Comparison of ENCODE assay signal across 23 mouse cellular contexts in genomic region chr5:15961866-15962265, GRCm38 (mm10). TPM values are rescaled to one million over a fixed set of nuclear protein-coding genes. Genes with fewer than 3 reads are reported as not detected.
DNase-seq lines count a peak whose midpoint lies in the region; ATAC-seq and TF ChIP-seq lines count a peak whose summit lies in the region.
"Had no signal": no experiment of that assay in that cellular context is flagged by ENCODE, and none has a peak within 500 bp of the region (broad histone marks: within the 10 kb centered on the region; RNA-seq: fewer than 3 reads in every experiment).

No protein-coding gene starts in this region.

- no peaks in the 10 kb centered on the region for H3K27me3 ChIP-seq in forebrain, embryonic 16.5 days (replicated peaks; ENCODE audit: control insufficient read depth, insufficient read depth, low read length)
- no peaks in the 10 kb centered on the region; the same call in 1 of the 2 replicates for H3K27me3 ChIP-seq in forebrain, embryonic 10.5 days (ENCODE audit: poor library complexity, severe bottlenecking)
- no peaks in the 10 kb centered on the region for H3K27me3 ChIP-seq in hindbrain, postnatal 0 days (ENCODE audit: insufficient read depth, low read length)
- peaks cover 38% of the 10 kb centered on the region for H3K27me3 ChIP-seq in hindbrain, embryonic 10.5 days (ENCODE audit: insufficient read depth, poor library complexity, severe bottlenecking)
- H3K27me3 ChIP-seq: embryonic facial prominence, embryonic 12.5 days; limb, embryonic 13.5 days; megakaryocyte, embryonic 14.5 days; midbrain, embryonic 15.5 days had no signal

- WGBS in forebrain, embryonic 16.5 days: 36% methylated on average over 2 of the region's 2 CpGs
- WGBS in forebrain, embryonic 10.5 days: 91% methylated on average over 2 of the region's 2 CpGs
- 52% methylated on average over 2 of the region's 2 CpGs for WGBS in hindbrain, postnatal 0 days
- 95% methylated on average over 2 of the region's 2 CpGs for WGBS in hindbrain, embryonic 10.5 days

- no peak overlapping the region for H3K9ac ChIP-seq in forebrain, embryonic 16.5 days (replicated peaks; ENCODE audit: low read depth, low read length)
- no peak overlapping the region for H3K9ac ChIP-seq in hindbrain, postnatal 0 days (replicated peaks; ENCODE audit: low read length)
- H3K9ac ChIP-seq: embryonic facial prominence, embryonic 12.5 days; limb, embryonic 13.5 days; liver, postnatal 0 days; midbrain, embryonic 15.5 days had no signal

- TF ChIP-seq CTCF in hindbrain, postnatal 0 days (IDR thresholded peaks at IDR 0.05; ENCODE audit: low read depth): no peak

- DNase-seq in adrenal gland, postnatal 10 days: peak; percentile 27
- no peak for DNase-seq in adrenal gland, adult 18-20 months (ENCODE audit: low spot score in 2 of 2)
- DNase-seq in forebrain, embryonic 10.5 days (ENCODE audit: extremely low spot score, low spot score): no peak
- peak; percentile 51 for DNase-seq in hindbrain, postnatal 0 days (ENCODE audit: low spot score)
- DNase-seq in hindbrain, embryonic 10.5 days (ENCODE audit: low spot score): no peak
- peak; percentile 73 for DNase-seq in brain, adult 2 months (ENCODE audit: low read depth, low spot score)
- DNase-seq in liver: no peak
- DNase-seq: adrenal gland, adult 2 months; heart, adult 2 months; heart, postnatal 36 days; kidney, adult 2 months; kidney, postnatal 25 days; layer of hippocampus, adult 9-11 months; liver, postnatal 0 days; right cerebral cortex, postnatal 4 days; thymus, postnatal 14 days had no signal

- H3K36me3 ChIP-seq in forebrain, embryonic 16.5 days (ENCODE audit: control insufficient read depth, insufficient read depth): no peaks in the 10 kb centered on the region
- no peaks in the 10 kb centered on the region for H3K36me3 ChIP-seq in forebrain, embryonic 10.5 days (replicated peaks)
- no peaks in the 10 kb centered on the region for H3K36me3 ChIP-seq in hindbrain, postnatal 0 days (ENCODE audit: insufficient read depth, low read length)
- no peaks in the 10 kb centered on the region for H3K36me3 ChIP-seq in hindbrain, embryonic 10.5 days
- H3K36me3 ChIP-seq: embryonic facial prominence, embryonic 12.5 days; G1E; limb, embryonic 13.5 days; midbrain, embryonic 15.5 days had no signal

- no peak overlapping the region for H3K4me2 ChIP-seq in forebrain, embryonic 16.5 days (ENCODE audit: low read length)
- no peak overlapping the region for H3K4me2 ChIP-seq in hindbrain, postnatal 0 days (ENCODE audit: low read depth, low read length)
- H3K4me2 ChIP-seq: embryonic facial prominence, embryonic 12.5 days; limb, embryonic 13.5 days; midbrain, embryonic 15.5 days had no signal

- peaks cover 5% of the 10 kb centered on the region; the same call in 1 of the 2 replicates for H3K4me1 ChIP-seq in forebrain, embryonic 16.5 days (replicated peaks; ENCODE audit: control insufficient read depth, insufficient read depth, low read length)
- H3K4me1 ChIP-seq in forebrain, embryonic 10.5 days: no peaks in the 10 kb centered on the region
- no peaks in the 10 kb centered on the region for H3K4me1 ChIP-seq in hindbrain, postnatal 0 days (ENCODE audit: insufficient read depth, low read length)
- H3K4me1 ChIP-seq in hindbrain, embryonic 10.5 days (replicated peaks): no peaks in the 10 kb centered on the region
- H3K4me1 ChIP-seq: megakaryocyte, embryonic 14.5 days; midbrain, embryonic 15.5 days had no signal

- peak; percentile 53; the same call in 1 of the 2 replicates for ATAC-seq in forebrain, embryonic 16.5 days
- ATAC-seq in hindbrain, postnatal 0 days: no peak
- ATAC-seq: CD4-positive, CD25-positive, alpha-beta regulatory T cell, adult 4 months; liver, postnatal 0 days; midbrain, embryonic 15.5 days had no signal

- no peaks in the 10 kb centered on the region for H3K9me3 ChIP-seq in forebrain, embryonic 16.5 days (ENCODE audit: control insufficient read depth, low read length)
- H3K9me3 ChIP-seq in forebrain, embryonic 10.5 days: no peaks in the 10 kb centered on the region; the same call in 1 of the 2 replicates
- no peaks in the 10 kb centered on the region for H3K9me3 ChIP-seq in hindbrain, postnatal 0 days (ENCODE audit: low read length)
- H3K9me3 ChIP-seq in hindbrain, embryonic 10.5 days: no peaks in the 10 kb centered on the region
- H3K9me3 ChIP-seq: embryonic facial prominence, embryonic 12.5 days; G1E; limb, embryonic 13.5 days; megakaryocyte, embryonic 14.5 days; midbrain, embryonic 15.5 days had no signal

- no peak overlapping the region for H3K4me3 ChIP-seq in forebrain, embryonic 16.5 days (replicated peaks; ENCODE audit: low read length)
- H3K4me3 ChIP-seq in forebrain, embryonic 10.5 days: no peak overlapping the region
- no peak overlapping the region for H3K4me3 ChIP-seq in hindbrain, postnatal 0 days (ENCODE audit: low read length)
- H3K4me3 ChIP-seq in hindbrain, embryonic 10.5 days: no peak overlapping the region
- H3K4me3 ChIP-seq: embryonic facial prominence, embryonic 12.5 days; heart, adult 2 months; limb, embryonic 13.5 days; megakaryocyte, embryonic 14.5 days; midbrain, embryonic 15.5 days had no signal

- H3K27ac ChIP-seq in forebrain, embryonic 16.5 days (ENCODE audit: low read length): no peak overlapping the region
- H3K27ac ChIP-seq in forebrain, embryonic 10.5 days: no peak overlapping the region
- H3K27ac ChIP-seq in hindbrain, postnatal 0 days: no peak overlapping the region
- no peak overlapping the region for H3K27ac ChIP-seq in hindbrain, embryonic 10.5 days
- H3K27ac ChIP-seq: embryonic facial prominence, embryonic 12.5 days; heart, adult 2 months; limb, embryonic 13.5 days; midbrain, embryonic 15.5 days had no signal

RNA-seq across cellular contexts. Expression of gene Cacna2d1, which starts 27.4 kb away (rescaled TPM):
- total RNA-seq in adrenal gland, postnatal 10 days (2021): 10 to 100 TPM; 50.6 to 82.9 TPM
- total RNA-seq in adrenal gland, adult 18-20 months (2021): 100 to 1,000 TPM in 1 of 2 experiments, 10 to 100 TPM in 1; 85.7 to 140 TPM
- polyA plus RNA-seq in forebrain, embryonic 16.5 days (2015; fragmentation: Nextera tagmentation; extraction: Ambion mirVana): 33.9 and 37.5 TPM in 2 replicates
- polyA plus RNA-seq in forebrain, embryonic 10.5 days (2016; fragmentation: Nextera tagmentation; extraction: Ambion mirVana): 3.9 and 6.4 TPM in 2 replicates
- total RNA-seq in hindbrain, postnatal 0 days (2014; rRNA removed): 58.8 and 67.6 TPM in 2 replicates
- polyA plus RNA-seq in hindbrain, postnatal 0 days (2015; fragmentation: Nextera tagmentation; extraction: Ambion mirVana): 36.3 and 36.5 TPM in 2 replicates
- polyA plus RNA-seq in hindbrain, embryonic 10.5 days (2016; fragmentation: Nextera tagmentation; extraction: Ambion mirVana): 7.2 and 15.0 TPM in 2 replicates
- polyA plus RNA-seq: CD4-positive, CD25-positive, alpha-beta regulatory T cell, adult 4 months; G1E had no signal

Comparison
In these comparisons a context has a peak if more than half of its experiments do, and no peak if none do; other contexts are left out.
1. DNase-seq: peak in adrenal gland, postnatal 10 days (single experiment), hindbrain, postnatal 0 days (single experiment) and brain, adult 2 months (single experiment); none in adrenal gland, adult 18-20 months (0 of 2), forebrain, embryonic 10.5 days (single experiment), hindbrain, embryonic 10.5 days (single experiment) and liver (single experiment).